Mouse (Mus musculus) adipocyte (in vitro differentiated cells): ENCODE results near the gene Ina.
A peak's percentile ranks its signal among the peaks of the same experiment; 100 is the strongest.

Source experiments
- DNase-seq: peaks from one replicate; pipeline ENCODE4 v3.0.0-alpha.2; 2016; ENCODE audit warnings: low spot score

Gene Ina

GRCm38 (mm10) chr19:47057684-47058083 is 43.2 kb downstream of the Ina start:
- DNase-seq = no peak

- DNase-seq = no peak
Measured at GRCm38 (mm10) chr19:47065860-47066259, 51.4 kb downstream of the Ina start.

DNA sequence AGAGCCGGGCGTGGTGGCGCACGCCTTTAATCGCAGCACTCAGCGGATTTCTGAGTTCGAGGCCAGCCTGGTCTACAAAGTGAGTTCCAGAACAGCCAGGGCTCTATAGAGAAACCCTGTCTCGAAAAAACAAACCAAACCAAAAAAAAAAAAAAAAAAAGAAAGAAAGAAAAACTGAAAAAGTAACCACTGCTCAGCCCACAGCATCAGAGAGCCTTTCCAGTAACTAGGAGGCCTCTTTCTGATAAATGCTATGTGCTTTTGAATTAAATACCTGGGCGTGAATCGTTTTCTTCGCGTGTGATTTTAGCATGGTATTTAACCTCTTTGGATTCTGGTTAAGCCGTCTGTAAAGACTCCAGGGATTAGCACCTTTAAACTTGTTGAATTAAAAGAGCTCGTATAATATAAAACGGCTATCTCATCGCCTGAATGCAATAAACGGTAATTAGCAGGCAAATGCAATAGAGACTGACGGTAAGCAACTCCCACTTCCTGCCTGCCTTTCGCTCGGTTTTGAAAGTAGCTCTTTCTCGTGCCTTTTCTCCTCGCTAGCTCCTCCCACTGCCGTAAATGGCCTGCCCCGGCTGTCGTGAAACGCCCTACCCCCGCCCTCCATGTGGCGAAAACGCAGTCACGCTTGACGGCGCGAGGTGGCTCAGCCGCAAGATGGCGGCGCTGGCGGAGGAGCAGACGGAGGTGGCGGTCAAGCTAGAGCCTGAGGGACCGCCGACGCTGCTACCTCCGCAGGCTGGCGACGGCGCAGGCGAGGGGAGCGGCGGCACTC is 52.8 kb downstream of the Ina start, which contains the start of gene Taf5:
Gene Taf5, plus strand, starts transcription at position 651 of the 787 bp plus-strand sequence.
- peak; percentile 98 for DNase-seq

DNA sequence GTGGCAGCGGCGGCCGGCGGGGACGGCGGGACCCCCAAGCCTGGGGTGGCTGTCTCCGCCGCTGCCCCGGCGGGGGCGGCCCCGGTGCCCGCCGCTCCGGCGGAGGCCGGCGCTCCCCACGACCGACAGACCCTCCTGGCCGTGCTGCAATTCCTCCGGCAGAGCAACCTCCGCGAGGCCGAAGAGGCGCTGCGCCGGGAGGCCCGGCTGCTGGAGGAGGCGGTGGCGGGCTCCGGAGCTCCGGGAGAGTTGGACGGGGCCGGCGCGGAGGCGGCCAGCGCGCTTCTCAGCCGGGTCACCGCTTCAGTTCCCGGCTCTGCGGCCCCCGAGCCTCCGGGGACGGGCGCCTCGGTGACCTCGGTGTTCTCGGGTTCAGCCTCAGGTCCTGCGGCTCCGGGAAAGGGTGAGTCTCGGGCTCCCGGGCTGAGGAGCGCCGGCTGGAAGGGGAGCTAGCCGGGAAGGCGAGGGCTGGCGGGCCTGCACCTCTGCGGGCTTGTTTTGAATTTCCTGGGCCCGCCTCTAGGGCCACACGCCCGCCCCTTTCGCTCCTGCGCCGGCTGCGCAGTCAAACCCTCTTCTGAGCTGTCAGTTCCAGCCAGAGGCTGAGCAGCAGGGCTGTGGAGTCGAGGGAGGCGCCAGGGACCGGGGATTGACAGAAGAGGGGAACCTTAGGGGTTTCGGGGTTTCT is 53.6 kb downstream of the Ina start:
- DNase-seq = peak; percentile 88
